Mouse (Mus musculus): ENCODE measurements around the gene Lag3.

Lag3 gene

GRCm38 (mm10) chr6:124911533-124912218 lies at the start of gene Lag3:
Gene Lag3 (minus strand): TSS chr6:124911705.
- no peak for DNase-seq (ENCODE audit: low read depth, low spot score)

- DNase-seq (ENCODE audit: low read depth, low spot score) = no peak
These were observed 49.5 kb upstream of the Lag3 start for GRCm38 (mm10) chr6:124961021-124961420.

DNA sequence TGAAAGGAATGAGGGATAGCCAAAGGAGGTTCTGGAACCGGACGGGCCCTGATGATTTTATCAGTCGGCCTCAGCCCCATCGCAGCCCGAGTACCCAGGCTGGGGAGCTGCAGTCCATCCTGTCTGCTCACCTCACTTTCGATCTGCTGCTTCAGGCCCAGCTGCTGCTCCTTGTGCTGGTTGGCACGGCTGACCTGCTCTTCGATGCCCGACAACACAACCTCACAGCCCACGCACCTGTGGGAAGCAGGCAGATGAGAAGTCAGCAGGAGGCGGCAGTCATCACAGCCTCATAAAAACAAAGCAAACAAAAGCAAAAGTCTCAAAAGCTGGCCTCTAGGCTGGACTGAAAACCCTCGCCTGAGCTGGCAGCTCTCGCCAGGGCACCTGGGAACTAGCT lies 48.5 kb upstream of the Lag3 start:
- no peak for DNase-seq (ENCODE audit: low read depth, low spot score)

- no peak for DNase-seq (ENCODE audit: low read depth, low spot score)
These were observed 46.6 kb upstream of the Lag3 start for GRCm38 (mm10) chr6:124958127-124958526.

DNA sequence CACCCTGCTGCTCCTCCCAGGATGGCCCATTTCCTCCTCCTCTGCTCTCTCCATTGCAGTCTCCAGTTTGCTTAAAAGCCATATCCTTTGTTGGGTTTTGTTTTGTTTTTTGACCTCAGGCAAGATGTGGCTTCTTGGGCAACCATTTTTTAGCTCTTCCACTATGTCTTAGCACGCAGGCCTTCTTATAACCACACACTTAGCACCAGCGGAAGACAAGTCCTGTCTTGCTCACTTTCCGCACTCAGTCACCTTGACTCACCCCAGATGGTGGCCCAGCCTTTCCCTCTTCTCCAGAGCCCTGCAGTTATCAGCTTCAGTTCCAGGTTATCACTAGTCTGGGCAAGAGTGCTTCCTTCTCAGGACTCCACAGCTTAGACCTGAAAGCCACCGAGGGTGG lies 43.7 kb upstream of the Lag3 start:
- peak; percentile 56 for DNase-seq (ENCODE audit: low read depth, low spot score)

DNA sequence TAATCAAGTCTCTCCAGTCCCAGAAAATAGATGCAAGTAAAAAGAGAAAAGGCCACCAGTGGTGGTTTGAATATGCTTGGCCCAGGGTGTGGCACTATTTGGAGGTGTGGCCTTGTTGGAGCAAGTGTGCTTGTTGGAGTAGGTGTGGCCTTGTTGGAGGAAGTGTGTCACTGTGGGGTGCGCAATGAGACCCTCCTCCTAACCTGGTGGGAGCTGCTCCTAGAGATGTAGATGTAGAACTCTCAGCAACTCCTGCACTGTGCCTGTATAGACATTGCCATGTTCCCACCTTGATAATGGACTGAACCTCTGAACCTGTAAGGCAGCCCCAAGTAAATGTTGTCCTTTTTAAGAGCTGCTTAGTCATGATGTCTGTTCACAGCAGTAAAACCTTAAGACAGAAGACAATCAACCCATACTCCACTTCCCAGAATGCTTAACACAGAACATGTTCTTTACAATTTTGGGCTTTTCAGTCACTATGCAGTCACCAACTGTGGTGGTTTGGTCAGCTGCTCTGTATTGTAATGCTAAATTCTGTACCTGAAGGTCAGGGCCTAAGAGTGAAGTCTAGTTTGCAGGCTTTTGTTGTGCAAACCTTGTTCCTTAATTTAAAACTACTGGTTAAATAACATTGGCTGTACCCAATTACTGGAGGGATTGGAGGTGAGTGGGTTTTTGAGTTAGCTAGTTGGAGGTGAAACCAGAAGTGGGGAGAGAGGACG lies 42.6 kb upstream of the Lag3 start:
- DNase-seq (ENCODE audit: low read depth, low spot score) = peak; percentile 89

DNA sequence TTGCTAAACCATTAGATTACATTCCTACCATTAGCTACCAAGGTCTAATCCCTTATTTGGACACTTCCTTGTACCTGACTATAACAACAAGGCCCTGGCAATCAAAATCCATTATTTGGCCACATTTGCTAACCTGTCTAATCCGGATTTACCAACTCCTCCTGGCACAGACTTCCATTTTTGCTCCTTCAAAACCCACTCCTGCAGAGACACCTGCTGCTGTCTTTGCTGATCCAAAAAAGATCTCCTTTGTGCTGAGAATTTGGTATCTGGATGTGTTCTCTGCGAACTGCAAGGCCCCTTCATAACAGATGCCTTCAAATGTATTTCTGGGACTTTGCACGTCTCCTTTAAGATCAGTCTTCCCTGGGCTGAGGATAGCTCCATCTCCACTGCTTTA lies 32.0 kb upstream of the Lag3 start:
- peak; percentile 49 for DNase-seq (ENCODE audit: low read depth, low spot score)

GRCm38 (mm10) chr6:124941679-124942078 lies 30.2 kb upstream of the Lag3 start:
- DNase-seq (ENCODE audit: low read depth, low spot score) = no peak

- peak; percentile 57 for DNase-seq (ENCODE audit: low read depth, low spot score)
These were observed 27.0 kb upstream of the Lag3 start for GRCm38 (mm10) chr6:124938554-124938953.

GRCm38 (mm10) chr6:124937493-124937892 lies 26.0 kb upstream of the Lag3 start:
- no peak for DNase-seq (ENCODE audit: low read depth, low spot score)

DNA sequence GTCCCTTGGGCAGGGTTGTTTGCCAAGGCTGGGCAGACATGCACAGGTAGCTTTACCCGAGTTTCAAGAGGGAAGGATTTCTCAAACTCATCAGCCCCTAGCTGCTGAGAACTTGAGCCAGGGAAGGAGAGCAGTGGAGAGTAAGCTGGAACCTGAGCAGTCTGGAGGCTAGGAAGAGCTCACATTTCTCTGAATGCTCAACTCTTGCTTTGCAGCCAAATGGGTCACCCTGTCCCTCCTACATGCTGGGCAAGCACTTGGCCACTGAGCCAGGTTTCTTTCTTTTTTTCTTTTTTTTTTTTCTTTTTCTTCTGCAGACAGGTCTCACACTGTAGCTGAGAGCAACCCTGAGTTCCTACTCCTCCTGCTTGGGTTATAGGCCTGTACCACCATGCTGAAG lies 25.2 kb upstream of the Lag3 start:
- no peak for DNase-seq (ENCODE audit: low read depth, low spot score)

DNA sequence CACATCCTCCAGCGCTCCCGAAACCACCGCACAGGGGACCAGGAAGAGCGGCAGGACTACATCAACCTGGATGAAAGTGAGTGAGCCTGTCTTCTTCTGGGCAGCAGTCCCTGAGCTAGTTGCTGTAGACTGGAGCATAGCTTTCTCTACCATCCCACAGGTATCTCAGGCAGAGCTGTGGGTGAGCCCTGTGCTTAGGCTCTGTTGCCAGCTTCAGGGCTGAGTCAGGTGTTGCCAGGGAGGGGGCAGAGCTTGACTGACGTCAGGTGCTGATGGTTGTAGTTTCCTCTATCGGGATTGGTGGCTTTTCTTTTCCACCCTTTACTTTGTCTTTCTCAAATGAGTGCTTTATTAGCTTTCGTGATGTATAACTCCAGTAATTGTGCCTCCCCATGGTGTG lies 23.2 kb upstream of the Lag3 start:
- DNase-seq (ENCODE audit: low read depth, low spot score) = no peak

DNA sequence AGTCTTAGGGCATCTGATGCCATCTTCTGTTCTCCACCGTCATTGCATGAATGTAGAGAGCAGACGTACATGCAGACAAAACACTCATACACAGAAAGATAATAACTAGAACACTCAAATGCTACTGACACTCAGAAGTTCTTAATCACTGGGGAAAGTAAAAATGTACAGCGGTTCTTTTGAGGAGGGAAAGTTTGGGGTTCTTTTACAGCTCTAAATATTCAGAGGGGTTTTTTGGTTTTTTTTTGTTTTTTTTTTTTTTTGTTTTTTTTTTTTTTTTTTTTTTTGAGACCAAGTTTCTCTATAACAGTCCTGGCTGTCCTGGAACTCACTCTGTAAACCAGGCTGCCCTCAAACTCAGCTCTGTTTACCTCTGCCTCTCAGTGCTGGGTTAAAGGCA lies 21.6 kb upstream of the Lag3 start:
- DNase-seq (ENCODE audit: low read depth, low spot score) = no peak

DNA sequence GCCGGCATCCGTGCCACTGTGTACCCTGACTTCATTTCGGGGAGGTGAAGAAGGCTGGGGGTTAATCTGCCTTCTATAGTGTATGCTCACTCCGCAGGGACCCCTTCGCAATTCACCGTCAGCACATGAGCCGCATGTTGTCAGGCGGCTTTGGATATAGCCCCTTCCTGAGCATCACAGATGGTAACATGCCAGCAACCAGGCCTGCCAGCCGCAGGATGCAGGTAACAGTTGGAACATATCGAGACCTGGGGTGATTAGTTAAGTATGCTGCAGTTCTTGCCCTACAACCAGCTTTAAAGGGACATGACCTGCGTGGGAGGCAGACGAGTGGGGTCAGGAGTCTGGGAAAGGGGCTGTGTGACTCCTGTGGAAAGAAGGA lies 20.8 kb upstream of the Lag3 start:
- DNase-seq (ENCODE audit: low read depth, low spot score) = no peak

DNA sequence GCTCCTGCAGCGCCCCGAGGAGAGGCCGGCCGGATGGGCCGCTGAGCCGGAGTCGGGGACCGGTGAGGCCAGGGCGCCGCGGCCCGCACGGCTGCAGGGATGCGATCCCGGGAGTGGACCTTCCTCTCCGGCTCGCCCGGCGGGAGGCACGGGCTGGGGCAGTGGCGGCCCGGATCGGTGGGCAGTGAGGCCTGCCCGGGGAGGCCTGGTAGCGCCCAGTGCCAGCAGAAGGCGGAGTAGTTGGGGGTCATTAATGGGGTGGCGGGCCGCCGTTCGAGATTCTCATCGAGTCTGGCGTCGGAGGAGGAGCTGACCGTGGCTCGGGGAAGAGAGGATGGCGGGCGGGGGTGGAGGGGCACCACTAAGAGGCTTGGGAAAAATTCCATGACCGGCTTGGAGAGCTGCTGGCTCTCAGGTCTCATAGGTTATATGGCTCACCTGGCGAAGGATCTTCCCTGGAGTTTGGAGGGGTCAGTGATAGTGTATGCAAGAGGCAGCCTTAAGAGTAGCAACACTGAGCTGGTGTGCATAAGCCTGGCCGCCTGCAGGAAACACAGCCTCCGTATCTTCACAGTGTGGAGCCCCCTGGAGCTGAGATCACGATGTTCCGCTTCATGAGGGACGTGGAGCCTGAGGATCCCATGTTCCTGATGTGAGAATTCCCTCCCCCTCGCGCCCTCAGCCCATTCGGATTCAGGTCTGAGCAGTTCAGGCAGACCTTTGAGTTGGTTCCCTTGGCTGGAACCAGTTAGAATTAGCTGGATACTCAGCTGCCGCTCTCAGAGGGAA lies 20.2 kb upstream of the Lag3 start:
- peak; percentile 67 for DNase-seq (ENCODE audit: low read depth, low spot score)

- peak; percentile 99 for DNase-seq (ENCODE audit: low read depth, low spot score)
These were observed 19.4 kb upstream of the Lag3 start, which contains the start of gene Mlf2 for GRCm38 (mm10) chr6:124930754-124931524. Gene Mlf2 (plus strand): TSS chr6:124931386.

DNA sequence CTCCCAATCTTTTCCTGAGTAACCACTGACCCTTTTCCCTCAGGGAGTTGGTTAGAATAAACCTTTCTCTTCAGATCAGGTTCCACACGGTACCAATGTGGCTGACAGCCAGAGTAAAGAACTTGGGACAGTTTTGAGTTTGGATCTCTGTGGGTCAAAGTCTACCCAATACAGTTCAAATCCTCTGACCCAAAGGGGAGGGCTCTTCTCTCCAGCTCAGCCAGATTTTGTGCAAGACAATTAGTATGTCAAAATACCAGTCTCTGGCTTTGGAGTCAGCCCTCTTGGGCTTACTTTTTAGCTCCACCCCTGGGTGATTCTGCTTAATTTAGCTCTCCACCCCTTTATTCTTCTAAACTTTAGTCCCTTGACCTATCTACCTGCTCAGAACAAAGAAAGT lies 18.7 kb upstream of the Lag3 start:
- DNase-seq (ENCODE audit: low read depth, low spot score) = no peak

DNA sequence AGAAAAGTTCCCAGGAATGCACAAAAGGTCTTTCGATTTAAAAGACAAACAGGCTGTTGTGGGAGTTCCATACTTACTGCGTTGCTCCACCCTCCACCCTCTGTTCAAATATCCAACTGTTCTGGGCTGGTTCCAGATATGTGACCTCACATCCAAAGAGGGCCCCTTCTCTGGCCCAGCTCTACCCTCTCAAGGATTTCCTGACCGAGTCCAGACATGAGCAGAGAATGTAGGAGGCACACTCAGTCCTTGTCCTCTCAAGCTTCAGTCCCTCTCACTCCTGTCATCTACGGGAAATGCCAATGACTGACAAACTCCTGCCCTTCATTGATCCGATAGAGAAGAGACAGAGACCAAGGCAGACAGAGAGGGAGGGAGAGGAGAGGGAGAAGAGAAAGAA lies 14.4 kb upstream of the Lag3 start:
- DNase-seq (ENCODE audit: low read depth, low spot score) = no peak

- no peak for DNase-seq (ENCODE audit: low read depth, low spot score)
These were observed 13.8 kb upstream of the Lag3 start for GRCm38 (mm10) chr6:124925173-124925793.

DNA sequence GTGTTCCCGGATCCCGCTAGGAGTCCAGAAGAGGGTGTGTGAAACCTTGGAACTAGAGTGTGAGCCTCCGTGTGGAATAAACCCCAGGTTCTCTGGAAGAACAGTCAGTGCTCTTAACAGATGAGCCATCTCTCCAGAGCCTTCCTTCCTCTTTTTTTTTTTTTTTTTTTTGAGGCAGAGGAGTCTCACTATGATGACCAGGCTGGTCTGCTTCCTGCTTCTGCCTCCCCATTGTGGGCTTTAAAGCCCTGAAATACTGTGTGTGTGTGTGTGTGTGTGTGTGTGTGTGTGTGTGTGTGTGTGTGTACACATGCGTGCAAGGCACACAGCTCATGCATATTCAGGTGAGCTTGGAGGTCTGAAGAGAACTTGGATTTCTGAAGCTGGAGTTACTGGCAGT lies 10.0 kb upstream of the Lag3 start:
- no peak for DNase-seq (ENCODE audit: low read depth, low spot score)

GRCm38 (mm10) chr6:124920318-124921085 lies 9.0 kb upstream of the Lag3 start:
- DNase-seq (ENCODE audit: low read depth, low spot score) = no peak

Measured in ZHBTc4 (cell line).